Mouse (Mus musculus) forebrain, postnatal 0 days (tissue): Measurements from ENCODE around the gene Msi2. TPM values are rescaled to one million over a fixed set of nuclear protein-coding genes. Genes with fewer than 3 reads are reported as not detected.

Source experiments
- ATAC-seq: fragments of 200-750 bp; cut with Nextera tagmentation; 2 replicates; pipeline ENCODE4 v1.8.0; 2017; ENCODE audit warnings: mild to moderate bottlenecking, moderate library complexity
- DNase-seq: peaks from one replicate; pipeline ENCODE4 v3.0.0-alpha.2; 2015
- H3K27ac ChIP-seq: fragments of 300-500 bp; sonication (generic); 2 replicates; pipeline ENCODE4 v1.5.1; 2014; ENCODE audit warnings: low read depth, mild to moderate bottlenecking, antibody characterized with exemption, low read length, moderate library complexity, mixed read lengths
- H3K27me3 ChIP-seq: fragments of 300-500 bp; sonication (generic); 2 replicates; pipeline ENCODE4 v1.6.1; 2014; ENCODE audit warnings: mild to moderate bottlenecking, low read length, mixed read lengths; ENCODE audit not compliant: insufficient read depth
- H3K36me3 ChIP-seq: fragments of 300-500 bp; sonication (generic); 2 replicates; pipeline ENCODE4 v1.6.1; 2014; ENCODE audit warnings: mild to moderate bottlenecking, moderate library complexity; ENCODE audit not compliant: insufficient read depth
- H3K4me1 ChIP-seq: fragments of 300-500 bp; sonication (generic); 2 replicates; pipeline ENCODE4 v1.6.1; 2014; ENCODE audit warnings: antibody characterized with exemption; ENCODE audit not compliant: insufficient read depth
- H3K4me2 ChIP-seq: fragments of 300-500 bp; sonication (generic); 2 replicates; pipeline ENCODE4 v1.6.1; 2014; ENCODE audit warnings: low read depth, mild to moderate bottlenecking, moderate library complexity
- H3K4me3 ChIP-seq: fragments of 300-500 bp; sonication (generic); 2 replicates; pipeline ENCODE4 v1.5.1; 2014; ENCODE audit warnings: low read depth, low read length, mixed read lengths
- H3K9ac ChIP-seq: fragments of 300-500 bp; sonication (generic); 2 replicates; pipeline ENCODE4 v1.6.1; 2014; ENCODE audit warnings: mild to moderate bottlenecking
- H3K9me3 ChIP-seq: fragments of 300-500 bp; sonication (generic); 2 replicates; pipeline ENCODE4 v1.6.1; 2016; ENCODE audit warnings: low read length
- CTCF ChIP-seq: sonication (generic); IDR thresholded peaks from 2 replicates; pipeline ENCODE4 v1.5.1; 2016; ENCODE audit warnings: antibody characterized with exemption, control low read depth, low read depth
- WGBS: fragments of 180-500 bp; shearing (Covaris S2); extraction: QIAGEN DNeasy Blood & Tissue Kit; methylation state at CpG from one replicate; pipeline ENCODE4 v1.1.7; 2014; 5-methylcytosine and 5-hydroxymethylcytosine counted together
- polyA plus RNA-seq: library from polyadenylated mRNA; unstranded; fragments of >200 nt; fragmentation: Nextera tagmentation; extraction: Ambion mirVana; gene quantifications from 2 replicates; pipeline ENCODE4 v1.2.1, GENCODE M21; 2015
- total RNA-seq: library from RNA; depleted of rRNA; stranded (reverse); fragments of >200 nt; gene quantifications from 2 replicates; pipeline ENCODE4 v1.2.3, GENCODE M21; 2014

Msi2 gene
- total and polyA plus RNA-seq, 2 experiments from 2014 or later, result 18.5 to 107 TPM

DNA sequence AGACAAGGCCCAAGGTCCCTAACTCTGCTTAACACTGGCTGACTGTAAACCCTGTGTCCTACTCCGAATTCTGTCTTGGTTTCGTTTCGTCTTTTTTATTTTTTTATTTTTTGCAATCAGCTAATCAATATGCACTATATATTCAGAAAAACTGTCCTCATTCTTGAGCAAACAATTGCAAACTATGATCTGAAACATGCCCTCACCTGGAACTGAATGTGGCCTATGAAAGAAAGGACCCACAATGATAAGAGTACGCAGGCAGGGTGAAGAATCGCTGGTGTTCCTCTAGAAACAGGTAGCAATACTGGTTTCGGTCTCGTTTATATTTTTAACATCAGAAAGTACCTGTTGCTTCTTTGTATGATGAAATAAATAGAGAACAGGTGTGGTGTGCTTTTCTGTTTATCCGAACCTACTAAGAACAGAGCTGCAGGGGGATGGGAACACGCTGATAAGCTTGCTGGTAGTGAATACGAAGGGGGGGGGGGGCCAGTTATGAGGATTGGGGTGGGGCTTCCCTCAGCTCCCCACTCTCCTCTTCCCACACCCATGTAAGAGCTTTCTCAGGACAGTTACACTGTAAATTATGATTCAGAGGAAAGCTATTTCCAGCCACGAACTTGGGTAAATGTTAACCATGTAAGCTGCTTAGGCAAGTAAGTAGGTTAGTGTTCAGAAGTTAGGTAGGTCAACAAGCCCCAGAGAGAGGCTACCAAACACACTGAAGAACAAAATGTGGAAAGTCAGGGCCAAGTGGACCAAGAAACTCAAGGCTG lies 103.6 kb downstream of the Msi2 start:
- Histone ChIP-seq H3K9me3 (no peaks in the 10 kb centered on the region), H3K9ac (no peak overlapping the region), H3K4me2 (no peak overlapping the region), H3K4me1 (peaks cover 9% of the 10 kb centered on the region), H3K36me3 (no peaks in the 10 kb centered on the region), H3K27ac (no peak overlapping the region), H3K27me3 (no peaks in the 10 kb centered on the region), H3K4me3 (no peak overlapping the region)
- WGBS, result 87% methylated on average over 11 of the region's 11 CpGs
- ATAC-seq (no peak), DNase-seq (no peak)
- no peak for TF ChIP-seq CTCF

DNA sequence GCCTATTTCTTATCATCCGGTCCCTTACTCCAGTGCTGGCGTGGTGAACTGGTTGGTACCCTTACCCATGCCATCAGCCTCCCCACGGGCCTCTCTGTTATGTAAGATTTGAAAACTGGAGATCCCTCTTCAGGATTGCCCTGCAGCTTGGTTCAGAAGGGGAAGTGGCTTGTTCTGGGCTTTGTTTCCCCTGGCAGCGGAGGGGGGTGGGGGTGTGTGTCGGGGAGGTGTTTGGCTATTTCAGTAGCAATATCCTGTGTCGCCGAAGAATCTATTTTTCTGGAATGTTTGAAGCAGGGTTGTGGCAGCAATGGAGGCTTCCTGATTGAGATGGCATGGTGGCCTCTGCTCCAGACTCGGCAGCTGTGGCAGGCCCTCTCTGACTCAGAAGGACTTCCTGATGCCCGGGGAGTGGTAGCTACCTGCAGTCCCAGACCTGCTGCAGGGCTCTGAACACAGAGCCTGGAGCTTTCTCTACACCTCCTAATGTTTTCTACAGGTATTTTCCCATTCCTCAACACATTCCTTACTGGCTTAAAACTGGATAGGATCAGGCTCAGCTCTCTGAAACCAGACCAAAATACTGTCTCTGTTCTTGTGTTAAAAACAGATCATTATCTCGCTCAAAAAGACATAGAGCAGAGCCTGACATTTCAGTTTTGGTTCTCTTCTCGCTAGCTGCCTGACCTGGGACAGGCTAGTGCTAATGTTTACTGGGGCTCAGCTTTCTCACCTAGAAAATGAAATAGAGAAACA lies 104.4 kb downstream of the Msi2 start:
- Histone ChIP-seq H3K9me3 (no peaks in the 10 kb centered on the region), H3K4me3 (no peak overlapping the region), H3K4me2 (no peak overlapping the region), H3K27me3 (no peaks in the 10 kb centered on the region), H3K4me1 (peaks cover 9% of the 10 kb centered on the region), H3K36me3 (no peaks in the 10 kb centered on the region), H3K27ac (no peak overlapping the region), H3K9ac (no peak overlapping the region)
- no peak for ATAC-seq
- WGBS, result 53% methylated on average over 11 of the region's 11 CpGs
- no peak for TF ChIP-seq CTCF
- no peak for DNase-seq

DNA sequence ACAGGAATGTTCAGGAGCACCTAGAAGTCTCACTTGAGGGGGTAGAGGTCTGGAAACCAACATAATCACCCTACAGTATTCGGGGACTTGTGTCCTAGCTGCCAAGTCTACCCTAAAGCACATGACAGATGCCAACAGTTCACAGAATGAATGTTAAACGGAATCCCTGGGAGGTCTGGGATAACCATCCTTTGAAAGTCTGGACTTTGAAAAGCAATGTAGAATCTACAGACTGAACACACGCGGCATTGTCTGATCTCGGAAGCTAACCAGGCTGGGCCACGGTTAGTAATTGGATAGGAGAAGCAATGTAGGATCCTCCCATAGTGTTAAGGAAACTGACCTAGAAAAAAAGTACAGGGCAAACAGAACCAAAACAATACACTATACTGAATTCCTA lies 105.3 kb downstream of the Msi2 start:
- Histone ChIP-seq H3K9me3 (no peaks in the 10 kb centered on the region), H3K36me3 (no peaks in the 10 kb centered on the region), H3K4me1 (peaks cover 4% of the 10 kb centered on the region; the same call in 1 of the 2 replicates), H3K27me3 (no peaks in the 10 kb centered on the region), H3K4me3 (no peak overlapping the region), H3K9ac (no peak overlapping the region), H3K27ac (peak overlapping the region; percentile 35; the same call in 1 of the 2 replicates), H3K4me2 (no peak overlapping the region)
- 23% methylated on average over 6 of the region's 6 CpGs for WGBS
- no peak for TF ChIP-seq CTCF
- DNase-seq, result peak; percentile 27
- peak; percentile 36; the same call in 1 of the 2 replicates for ATAC-seq

DNA sequence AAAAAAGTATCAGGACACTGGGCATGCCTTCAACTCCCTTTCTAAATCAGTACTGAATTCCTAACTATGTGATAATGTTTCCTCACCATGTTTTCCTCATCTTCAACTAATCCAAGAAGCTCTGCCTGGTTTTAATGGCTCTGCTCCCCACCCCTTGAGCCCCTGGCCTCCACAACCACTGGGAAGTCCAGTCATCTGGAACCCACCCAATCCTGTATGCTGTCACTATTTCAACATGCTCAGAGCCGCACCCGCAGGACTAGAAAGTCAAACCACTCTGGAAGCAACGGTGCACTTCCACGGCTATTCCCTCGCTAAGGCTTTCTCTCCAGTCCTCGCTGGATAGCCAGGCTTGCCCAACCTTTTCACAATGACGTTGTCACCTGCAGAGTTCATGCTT lies 106.2 kb downstream of the Msi2 start:
- Histone ChIP-seq H3K4me2 (no peak overlapping the region), H3K4me3 (no peak overlapping the region), H3K27me3 (no peaks in the 10 kb centered on the region), H3K36me3 (no peaks in the 10 kb centered on the region), H3K9me3 (no peaks in the 10 kb centered on the region), H3K4me1 (no peaks in the 10 kb centered on the region), H3K27ac (no peak overlapping the region), H3K9ac (no peak overlapping the region)
- DNase-seq (no peak), ATAC-seq (no peak)
- WGBS, result 93% methylated on average over 7 of the region's 7 CpGs
- TF ChIP-seq CTCF, result no peak

DNA sequence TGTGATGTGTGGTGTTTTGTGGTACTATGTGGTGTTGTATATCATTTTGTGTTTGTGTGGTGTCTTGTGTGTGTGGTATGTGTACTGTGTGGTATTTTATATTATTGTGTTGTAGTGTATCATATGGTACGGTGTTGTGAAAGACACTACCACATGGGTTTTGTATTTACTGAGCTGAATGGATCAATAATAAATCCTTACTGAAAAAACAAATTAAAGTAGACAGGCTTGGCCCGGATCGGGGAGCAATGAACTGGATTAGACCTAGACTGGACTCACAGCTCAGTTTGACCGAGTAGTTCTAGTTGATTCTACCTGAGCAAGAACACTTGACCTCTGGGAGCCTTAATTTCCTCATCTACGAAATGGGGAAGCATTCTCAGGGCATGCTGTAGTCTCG lies 107.5 kb downstream of the Msi2 start:
- WGBS, result 96% methylated on average over 6 of the region's 6 CpGs
- H3K27ac ChIP-seq, result no peak overlapping the region
- no peaks in the 10 kb centered on the region for H3K27me3 ChIP-seq
- ATAC-seq (no peak), DNase-seq (no peak)
- H3K4me3 ChIP-seq, result no peak overlapping the region
- no peaks in the 10 kb centered on the region for H3K4me1 ChIP-seq
- no peak overlapping the region for H3K9ac ChIP-seq
- no peaks in the 10 kb centered on the region for H3K9me3 ChIP-seq
- no peak overlapping the region for H3K4me2 ChIP-seq
- no peaks in the 10 kb centered on the region for H3K36me3 ChIP-seq
- no peak for TF ChIP-seq CTCF

DNA sequence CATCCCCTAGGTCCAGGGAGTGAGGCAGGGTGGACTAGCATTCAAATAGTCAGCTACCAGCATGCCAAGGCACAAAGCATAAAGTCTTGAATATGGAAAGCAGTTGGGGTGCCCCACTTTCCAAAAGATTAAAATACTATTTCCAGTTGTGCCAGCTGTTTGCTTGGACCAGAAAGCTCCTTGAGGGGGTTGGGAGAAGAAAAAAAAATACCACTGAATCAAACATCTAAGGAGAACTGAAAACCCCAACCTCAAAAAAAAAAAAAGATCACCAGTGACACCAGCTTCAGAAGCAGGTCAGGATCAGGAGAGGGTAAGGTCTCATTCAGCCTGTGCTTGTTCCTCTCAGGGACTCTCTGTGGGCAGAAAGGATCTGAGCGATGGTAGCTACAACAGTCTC lies 108.2 kb downstream of the Msi2 start:
- Histone ChIP-seq H3K36me3 (no peaks in the 10 kb centered on the region), H3K4me2 (no peak overlapping the region), H3K27me3 (no peaks in the 10 kb centered on the region), H3K4me3 (no peak overlapping the region), H3K9ac (no peak overlapping the region), H3K4me1 (no peaks in the 10 kb centered on the region), H3K9me3 (no peaks in the 10 kb centered on the region), H3K27ac (no peak overlapping the region)
- DNase-seq (no peak), ATAC-seq (no peak)
- no peak for TF ChIP-seq CTCF
- WGBS, result 93% methylated on average over 1 of the region's 1 CpGs

DNA sequence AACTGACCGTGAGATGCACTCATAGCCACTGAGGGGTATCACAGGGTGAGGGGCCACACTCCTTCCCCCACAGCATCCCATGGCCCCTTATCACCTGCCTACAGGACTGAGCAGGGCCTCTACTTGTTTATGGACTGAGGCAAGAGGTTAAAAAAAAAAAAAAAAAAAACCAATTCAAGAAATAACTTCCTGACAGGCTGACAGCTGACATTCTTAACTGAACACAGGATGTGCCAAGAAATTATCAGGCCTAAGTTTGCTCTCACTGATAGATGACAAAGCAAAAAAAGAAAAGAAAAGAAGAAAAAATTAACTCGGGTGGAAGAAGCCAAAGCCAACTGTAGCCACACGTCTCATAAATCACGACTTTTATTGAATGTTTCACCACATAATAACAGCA lies 109.7 kb downstream of the Msi2 start:
- H3K9ac ChIP-seq, result no peak overlapping the region
- no peaks in the 10 kb centered on the region for H3K36me3 ChIP-seq
- no peaks in the 10 kb centered on the region for H3K9me3 ChIP-seq
- no peak overlapping the region for H3K4me3 ChIP-seq
- 42% methylated on average over 4 of the region's 4 CpGs for WGBS
- ATAC-seq, result no peak
- no peak for TF ChIP-seq CTCF
- H3K27me3 ChIP-seq, result no peaks in the 10 kb centered on the region
- no peak overlapping the region for H3K27ac ChIP-seq
- DNase-seq, result no peak
- H3K4me2 ChIP-seq, result no peak overlapping the region
- H3K4me1 ChIP-seq, result no peaks in the 10 kb centered on the region
